Mouse (Mus musculus) brain, embryonic 14.5 days (tissue): Measurements from ENCODE around the gene C8g.

ENCODE experiments used
- CTCF ChIP-seq: fragments of 200-500 bp; IDR thresholded peaks from 2 replicates; pipeline ENCODE4 v1.5.1; 2012; ENCODE audit warnings: inconsistent platforms, mild to moderate bottlenecking, moderate library complexity, borderline replicate concordance; ENCODE audit not compliant: insufficient read depth, insufficient read length; ENCODE audit errors: extremely low read depth
- POLR2A ChIP-seq: fragments of 200-500 bp; IDR thresholded peaks from 2 replicates; pipeline ENCODE4 v1.6.1; 2012; ENCODE audit warnings: mild to moderate bottlenecking, inconsistent platforms, borderline replicate concordance; ENCODE audit not compliant: poor library complexity, insufficient read depth, insufficient read length, severe bottlenecking; ENCODE audit errors: extremely low read depth

DNA sequence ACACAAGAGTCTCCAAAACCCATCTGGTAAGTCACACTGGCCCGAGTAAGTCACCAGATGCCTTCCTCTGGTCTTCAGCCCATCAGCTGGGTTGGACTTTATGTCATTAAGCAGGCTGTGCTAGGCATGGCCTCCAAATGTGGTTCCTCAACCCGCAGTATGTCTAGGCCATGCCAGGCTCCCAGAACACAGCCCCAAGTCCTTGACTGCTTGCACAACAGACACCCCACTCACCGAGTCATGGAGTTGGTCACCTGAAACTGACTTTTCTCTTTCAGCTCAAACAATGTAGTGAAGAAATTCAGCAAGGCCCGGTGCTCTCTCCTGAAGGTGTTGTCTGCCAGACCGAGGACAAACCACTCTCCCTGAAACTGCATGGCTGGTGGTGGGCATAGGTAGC lies 8.5 kb downstream of the C8g start:
- TF ChIP-seq CTCF (no peak), POLR2A (no peak)
